Mouse (Mus musculus): Measurements from ENCODE around the gene Ano3. TPM values are rescaled to one million over a fixed set of nuclear protein-coding genes. Genes with fewer than 3 reads are reported as not detected.

The Ano3 gene
- polyA plus RNA-seq, 1 experiment, result not detected

DNA sequence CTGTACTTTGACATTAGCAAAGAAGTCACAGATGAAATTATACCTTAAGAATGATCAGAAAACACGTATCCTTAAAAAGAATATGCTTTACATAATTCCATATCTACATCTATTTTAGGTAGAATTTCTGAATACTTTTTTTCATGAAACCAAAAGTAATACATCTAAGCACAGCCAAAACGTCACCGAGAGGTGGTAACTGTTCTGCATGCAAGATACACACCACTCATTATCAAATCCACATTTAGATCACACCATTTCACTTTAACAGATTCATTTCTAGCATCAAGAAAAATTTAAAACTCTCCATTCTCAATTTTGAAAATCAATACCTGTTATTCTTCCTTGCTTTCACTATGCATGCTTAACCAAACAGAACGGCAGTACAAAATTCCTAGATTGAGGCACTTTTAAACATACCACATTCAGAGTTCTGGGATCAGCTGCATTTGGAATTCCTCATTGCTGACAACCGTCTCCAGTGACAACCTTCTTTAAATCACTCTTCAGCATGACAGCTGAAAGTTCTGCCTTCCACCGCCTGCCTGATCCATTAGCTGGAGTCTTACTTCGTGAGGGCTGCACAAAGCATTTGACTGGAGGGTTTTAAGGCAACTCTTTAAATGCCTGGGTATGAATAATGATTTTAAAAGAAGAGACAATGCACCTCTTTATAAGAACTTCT is 111.0 kb downstream of the Ano3 start:
- no peak for DNase-seq (ENCODE audit: low read depth, low spot score)
- WGBS, result 65% methylated on average over 7 of the region's 7 CpGs

DNA sequence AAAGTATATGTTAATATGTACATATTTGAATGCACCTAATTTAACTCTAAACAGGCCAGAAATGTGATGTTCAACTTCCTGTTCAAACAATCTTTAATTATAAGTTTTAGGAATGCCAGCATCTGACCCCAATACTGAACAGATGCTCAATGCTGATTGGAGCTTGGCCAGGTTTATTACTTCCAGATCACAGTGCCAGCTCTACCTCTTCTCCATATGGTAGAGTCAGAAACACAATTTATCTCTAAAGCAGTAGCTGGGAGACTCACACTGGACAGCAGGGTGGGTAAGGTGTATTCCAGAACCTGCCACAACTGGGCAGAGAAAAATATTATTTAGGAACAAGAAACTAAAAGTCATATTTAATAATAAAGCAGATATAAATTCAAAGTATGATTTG is 134.5 kb downstream of the Ano3 start:
- no peak for DNase-seq (ENCODE audit: low read depth, low spot score)

DNA sequence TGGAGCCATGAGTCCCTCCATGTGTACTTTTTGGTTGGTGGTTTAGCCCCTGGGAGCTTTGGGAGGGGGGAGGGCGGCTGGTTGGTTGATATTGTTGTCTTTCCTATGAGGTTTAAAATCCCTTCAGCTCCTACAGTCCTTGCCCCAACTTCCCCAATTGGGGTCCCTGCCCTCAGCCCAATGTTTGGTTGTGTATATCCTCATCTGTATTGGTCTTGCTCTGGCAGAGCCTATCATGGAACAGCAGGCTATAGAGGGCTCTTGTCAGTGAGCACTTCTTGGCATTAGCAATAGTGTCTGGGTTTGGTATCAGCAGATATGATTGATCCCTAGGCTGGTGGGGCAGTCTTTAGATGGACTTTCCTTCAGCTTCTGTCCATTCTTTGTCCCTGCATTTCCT is 135.8 kb downstream of the Ano3 start:
- DNase-seq (ENCODE audit: low read depth, low spot score), result no peak
- 84% methylated on average over 1 of the region's 1 CpGs for WGBS

DNA sequence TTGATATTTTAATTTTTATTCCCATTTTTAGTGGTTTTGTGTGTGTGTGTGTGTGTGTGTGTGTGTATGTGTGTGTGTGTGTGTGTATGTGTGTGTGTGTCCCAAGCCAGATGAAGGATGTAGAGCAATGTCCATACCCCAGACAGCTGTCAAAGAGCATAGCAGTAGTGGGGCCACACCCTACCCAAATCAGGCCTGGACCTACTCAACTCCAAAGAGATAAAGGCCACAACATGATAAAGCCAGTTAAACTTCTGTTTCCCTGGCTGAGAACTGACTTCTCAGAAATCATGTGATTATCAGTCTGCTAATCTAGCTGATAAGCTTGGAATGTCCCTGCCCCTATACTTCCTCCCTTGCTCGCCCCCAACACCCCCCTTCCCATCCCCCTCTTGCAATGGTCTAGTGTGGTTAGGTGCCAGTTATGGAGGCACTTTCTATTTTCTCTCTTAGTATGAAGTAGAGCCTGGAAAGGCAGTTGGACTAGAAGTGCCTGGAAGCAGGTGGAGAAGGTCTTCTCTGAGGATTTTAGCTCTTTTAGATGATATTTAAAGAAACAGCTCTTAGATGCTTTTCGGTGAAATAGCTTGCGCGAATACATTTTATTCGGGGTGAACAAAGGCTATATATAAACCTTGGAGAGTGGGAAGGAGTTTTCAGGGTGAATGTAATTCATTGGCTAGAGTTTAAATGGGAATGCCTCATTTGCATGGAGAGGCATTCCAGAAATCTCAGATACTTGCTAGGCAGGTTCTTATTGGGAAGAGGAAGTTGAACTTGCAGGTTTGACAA is 144.2 kb downstream of the Ano3 start:
- no peak for DNase-seq (ENCODE audit: low read depth, low spot score)
- WGBS, result 79% methylated on average over 5 of the region's 5 CpGs

DNA sequence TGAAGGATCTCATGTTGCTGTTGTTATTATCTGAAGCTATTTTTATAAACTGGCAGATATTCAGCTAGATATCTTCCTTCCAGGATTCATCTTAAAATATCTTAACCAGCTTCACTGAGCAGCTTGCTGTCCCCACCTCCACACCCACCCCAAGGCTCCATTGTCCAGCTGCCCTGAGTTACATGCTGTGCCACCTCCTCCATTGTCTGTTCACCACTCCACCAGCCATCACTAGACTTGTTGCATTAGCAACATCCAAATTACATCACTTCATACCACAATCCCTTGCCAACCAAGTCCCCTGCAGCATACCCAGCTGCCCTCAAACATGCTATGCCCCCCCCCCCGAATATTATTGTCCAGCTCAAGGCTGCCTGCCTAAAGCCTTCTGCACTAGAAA is 154.8 kb downstream of the Ano3 start:
- no peak for DNase-seq (ENCODE audit: low read depth, low spot score)
- 43% methylated on average over 1 of the region's 1 CpGs for WGBS

DNA sequence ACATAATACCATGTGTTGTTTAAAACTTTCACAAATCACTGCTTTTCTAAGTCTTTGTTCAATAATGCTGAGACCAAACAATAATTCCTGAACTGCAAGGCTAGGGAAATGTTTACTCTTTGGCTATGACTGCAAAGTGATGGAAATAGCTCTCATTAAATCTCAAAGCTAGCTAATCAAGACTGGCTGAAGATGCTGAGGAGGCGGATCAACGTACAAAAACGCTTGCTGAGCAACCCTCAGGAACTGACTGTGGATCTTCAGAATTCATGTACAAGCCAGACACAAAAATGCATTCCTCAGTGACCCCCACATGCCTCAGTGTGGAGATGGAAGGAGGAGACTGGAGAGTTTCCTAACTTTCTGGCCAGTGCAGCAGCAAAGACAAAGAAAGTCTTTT is 155.3 kb downstream of the Ano3 start:
- WGBS, result 71% methylated on average over 3 of the region's 3 CpGs
- no peak for DNase-seq (ENCODE audit: low read depth, low spot score)

DNA sequence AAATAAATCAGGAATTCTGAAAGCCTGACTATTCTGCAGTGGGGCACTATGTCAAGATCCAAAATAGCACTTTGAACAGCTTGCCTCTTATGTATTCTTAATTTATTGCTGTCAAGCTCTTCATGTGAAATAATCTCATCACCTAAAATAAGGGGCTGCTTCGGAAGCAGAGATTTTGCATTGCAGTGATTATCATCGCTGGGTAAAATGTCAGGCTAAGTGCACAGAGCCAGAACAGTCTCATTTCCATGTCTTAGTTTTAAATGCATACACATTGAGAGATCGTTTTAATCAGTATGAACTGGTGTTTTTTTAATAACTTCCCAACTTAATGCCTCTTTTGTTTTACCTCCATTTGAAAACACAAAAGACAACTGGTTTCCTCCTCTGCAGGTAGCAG is 163.3 kb downstream of the Ano3 start:
- WGBS, result 76% methylated on average over 3 of the region's 3 CpGs
- no peak for DNase-seq (ENCODE audit: low read depth, low spot score)

DNA sequence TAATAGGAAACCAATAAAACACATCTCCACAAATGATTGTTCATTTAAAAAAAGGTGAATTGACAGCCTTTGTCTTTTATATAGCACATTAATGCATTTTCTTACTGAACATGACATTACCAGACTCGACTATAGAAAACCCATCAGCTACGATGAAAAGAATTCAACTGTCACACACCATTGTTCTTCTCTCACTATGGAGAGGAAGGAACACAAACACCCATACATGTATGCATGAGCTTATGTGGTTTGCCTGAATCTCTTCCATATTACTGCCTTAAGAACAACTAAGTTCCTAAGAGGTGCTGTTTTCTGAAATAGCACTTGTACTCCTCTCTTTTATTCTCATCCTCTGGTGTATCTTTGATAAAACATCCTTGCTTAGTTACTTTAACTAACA is 191.3 kb downstream of the Ano3 start:
- WGBS, result 88% methylated on average over 2 of the region's 2 CpGs

DNA sequence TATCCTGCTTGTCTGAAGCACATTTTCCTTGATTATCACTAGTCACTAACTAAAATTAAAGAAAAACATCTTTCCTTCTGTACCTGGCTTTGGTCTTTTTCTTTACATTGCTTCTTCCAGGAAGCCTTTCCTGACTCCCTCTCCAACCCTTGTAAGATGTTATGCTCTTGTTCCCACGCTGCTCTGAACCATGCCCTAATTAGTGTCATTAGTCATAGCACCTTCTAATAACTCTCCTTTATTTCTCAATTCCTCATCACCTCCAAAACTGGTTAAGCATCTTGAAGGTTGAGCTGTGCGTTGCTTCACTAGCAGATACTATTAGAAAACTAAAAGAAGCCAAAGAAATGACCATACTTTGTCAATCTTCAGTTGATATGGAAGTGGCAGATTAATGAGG is 193.2 kb downstream of the Ano3 start:
- no peak for DNase-seq (ENCODE audit: low read depth, low spot score)
- WGBS, result 75% methylated on average over 2 of the region's 2 CpGs

More for the DNA sequence above, 191.3 kb downstream of the Ano3 start:
- DNase-seq (ENCODE audit: low read depth, low spot score), result no peak

DNA sequence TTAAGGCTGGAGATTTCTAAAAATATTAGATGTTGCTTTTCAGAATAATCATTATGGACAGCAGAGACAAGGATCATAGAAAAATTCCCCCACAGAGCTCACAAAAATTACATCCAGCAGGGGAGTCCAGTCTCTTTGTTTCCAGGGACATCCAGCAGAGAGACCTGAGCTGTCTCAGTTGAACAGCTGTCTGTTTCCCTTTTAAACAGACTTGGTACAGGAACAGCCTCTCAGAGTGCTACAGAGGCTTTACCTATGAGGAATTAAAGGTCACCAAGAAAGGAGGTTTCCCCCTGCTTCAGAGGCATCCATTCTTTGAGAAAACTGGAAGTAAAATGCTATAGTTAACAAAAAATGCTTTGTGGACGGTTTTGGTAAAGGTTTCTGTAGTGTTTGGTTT is 210.2 kb downstream of the Ano3 start:
- no peak for DNase-seq (ENCODE audit: low read depth, low spot score)
- 43% methylated on average over 1 of the region's 1 CpGs for WGBS

DNA sequence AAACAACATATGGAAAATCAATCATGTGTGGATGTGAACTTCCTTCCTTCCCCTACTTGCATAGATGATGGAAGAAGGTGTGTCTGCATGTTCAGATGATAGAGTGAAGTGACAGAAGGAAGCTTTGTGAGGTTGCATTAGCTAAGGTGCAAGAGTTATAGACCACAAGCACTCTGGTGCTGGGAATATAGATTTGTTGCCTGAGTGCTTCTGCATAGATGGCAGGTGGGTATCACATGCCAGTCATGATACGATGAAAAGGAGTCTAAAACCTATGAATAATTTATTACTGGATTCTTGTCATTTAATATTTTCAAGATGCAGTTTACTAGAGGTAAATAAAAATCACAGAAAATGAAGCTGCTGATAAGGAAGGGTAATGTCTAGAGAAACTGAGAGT is 210.9 kb downstream of the Ano3 start:
- no peak for DNase-seq (ENCODE audit: low read depth, low spot score)
- 82% methylated on average over 1 of the region's 1 CpGs for WGBS

DNA sequence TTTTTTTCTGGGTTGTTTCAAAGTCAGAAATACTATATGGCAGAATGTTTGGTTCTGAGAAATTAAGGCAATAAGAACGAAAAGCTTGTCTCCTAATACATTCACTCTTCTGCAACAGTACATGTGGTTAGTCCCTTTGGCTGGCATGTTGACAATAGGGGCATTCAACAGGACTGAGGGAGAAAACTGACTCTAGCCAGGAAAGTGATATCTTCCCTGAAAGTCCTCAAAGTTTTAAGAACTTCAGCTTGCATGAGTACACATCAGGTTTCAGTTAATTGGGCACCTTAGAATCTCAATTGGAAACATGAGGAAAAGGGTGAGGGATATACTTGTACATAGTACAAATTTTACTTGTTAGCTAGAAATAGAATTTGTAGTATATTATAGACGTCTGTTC is 212.7 kb downstream of the Ano3 start:
- DNase-seq (ENCODE audit: low read depth, low spot score), result no peak
- WGBS, result 68% methylated on average over 2 of the region's 2 CpGs

DNA sequence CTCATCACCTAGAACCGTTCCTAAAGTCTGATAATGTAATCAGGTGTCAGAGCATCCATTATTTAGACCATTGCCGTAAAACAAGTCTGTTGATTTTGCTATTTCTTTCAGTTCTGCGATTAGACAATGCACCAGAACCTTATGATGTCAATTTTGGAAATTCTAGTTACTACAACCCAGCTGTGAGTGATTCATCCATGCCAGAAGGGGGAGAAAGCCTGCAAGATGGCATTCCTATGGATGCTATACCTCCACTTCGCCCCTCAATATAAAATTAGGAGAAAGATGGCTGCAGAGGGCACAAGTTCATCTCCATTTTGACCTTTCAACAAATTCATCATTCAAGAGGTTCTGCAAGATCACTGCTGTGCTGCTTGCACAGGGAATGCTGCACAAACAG is 213.5 kb downstream of the Ano3 start:
- no peak for DNase-seq (ENCODE audit: low read depth, low spot score)
- WGBS, result 64% methylated on average over 4 of the region's 4 CpGs

DNA sequence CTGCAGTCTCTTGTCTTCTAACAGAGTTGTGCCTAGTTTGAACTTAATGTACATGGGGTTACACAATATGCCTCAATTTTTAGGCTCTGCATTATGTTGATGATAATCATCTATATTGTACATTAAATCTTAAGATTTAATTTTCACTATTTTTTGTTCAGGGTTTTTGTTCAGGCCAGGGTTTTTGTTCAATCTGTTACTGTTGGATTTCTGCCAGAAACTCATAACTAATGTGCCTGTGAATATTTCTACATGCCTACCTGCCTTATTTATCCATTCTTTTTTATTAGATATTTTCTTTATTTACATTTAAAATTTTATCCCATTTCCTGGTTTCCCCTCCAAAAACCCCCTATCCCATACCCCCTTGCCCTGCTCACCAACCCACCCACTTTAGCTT is 224.6 kb downstream of the Ano3 start:
- no peak for DNase-seq (ENCODE audit: low read depth, low spot score)

DNA sequence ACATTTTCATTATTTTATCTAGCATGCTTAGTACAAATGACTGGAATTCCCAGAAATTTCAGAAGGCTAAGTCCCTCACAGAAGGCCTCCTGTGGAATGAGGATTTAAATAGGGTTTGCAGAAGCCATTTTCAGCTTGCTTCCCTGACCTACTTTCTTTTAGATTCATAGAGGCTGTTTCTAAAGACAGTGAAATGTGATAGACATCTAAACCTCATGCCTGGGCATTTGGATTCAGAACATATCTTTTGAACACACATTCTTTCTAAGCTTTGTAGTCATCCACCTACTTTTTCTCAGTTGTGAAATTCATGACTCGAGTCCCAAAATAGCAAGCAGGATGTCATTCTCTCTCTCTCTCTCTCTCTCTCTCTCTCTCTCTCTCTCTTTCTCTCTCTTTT is 228.5 kb downstream of the Ano3 start:
- DNase-seq (ENCODE audit: low read depth, low spot score), result no peak
- 81% methylated on average over 1 of the region's 1 CpGs for WGBS

DNA sequence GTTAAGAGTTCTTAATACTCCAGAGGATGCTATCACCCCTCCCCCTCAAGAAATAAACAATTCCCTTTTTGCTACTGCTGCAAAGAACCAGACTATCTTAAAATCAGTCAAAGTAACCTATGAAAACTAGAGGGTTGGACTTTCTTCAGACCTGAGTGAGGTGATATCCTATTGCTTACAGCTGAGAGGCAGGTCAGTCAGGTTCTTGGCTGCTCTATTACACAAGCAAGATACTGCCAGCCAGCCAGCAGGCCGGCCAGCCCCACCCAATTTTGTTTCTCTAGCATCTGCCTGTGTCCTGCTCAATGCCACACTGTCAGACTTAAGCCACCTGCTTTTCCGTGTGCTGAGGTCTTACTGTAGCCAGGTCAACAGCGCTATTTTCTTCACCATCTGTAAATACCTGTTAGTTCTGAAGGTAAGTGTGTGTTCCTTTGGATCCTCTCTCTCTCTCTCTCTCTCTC is 229.4 kb downstream of the Ano3 start, which contains the start of gene Muc15:
Gene Muc15, plus strand, starts transcription at position 51 of the 464 bp plus-strand sequence.
- WGBS, result 24% methylated on average over 3 of the region's 3 CpGs
- DNase-seq (ENCODE audit: low read depth, low spot score), result no peak

DNA sequence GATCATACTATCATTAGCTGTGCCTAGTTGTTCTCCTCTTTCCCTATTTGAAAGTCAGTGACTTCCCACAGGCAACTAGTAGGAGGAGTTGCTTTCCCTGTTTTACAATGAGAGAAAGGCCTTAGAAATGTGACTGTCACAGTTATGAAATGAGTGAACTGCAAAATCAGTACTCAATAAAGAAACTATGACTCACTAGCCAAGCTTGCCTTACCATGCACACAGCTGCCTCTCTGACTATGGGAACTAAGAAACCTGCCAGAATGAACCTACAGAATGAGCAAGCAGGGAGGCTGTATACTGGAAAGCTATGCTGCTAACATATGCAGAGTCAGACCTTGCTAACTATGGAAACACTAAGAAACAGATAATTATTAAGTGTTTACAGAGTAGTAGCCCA is 231.7 kb downstream of the Ano3 start:
- DNase-seq (ENCODE audit: low read depth, low spot score), result no peak

DNA sequence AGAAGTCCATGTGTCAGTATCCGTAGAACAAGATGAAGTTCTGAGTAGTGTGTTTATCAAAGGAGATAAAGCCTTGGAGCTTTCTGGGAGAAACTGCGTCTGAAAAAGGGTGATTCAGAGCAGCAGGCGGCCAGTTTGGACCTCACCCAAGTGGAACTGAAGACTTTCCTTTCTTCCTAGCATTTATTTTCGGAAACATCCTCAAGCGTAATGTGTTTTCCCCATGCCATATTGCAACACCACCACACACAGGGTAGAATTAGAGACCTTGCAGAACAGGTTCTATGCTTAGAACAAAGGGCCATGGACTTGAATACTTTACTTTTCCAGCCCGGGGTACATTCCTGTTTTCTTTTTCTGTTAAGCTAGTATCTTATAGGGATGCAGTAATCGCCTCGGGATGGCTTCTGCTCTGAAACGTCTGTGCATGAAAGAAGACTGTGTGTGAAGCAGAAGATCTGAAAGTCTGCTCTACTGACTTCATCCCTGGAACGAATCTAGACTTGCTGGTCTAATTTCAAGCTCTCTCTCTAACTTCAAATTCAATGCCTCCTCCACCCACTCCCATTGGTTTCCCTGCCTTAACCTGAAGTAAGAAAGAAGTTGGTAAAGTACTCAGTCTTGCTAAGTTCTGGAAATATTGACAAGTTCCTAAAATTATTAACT is 240.5 kb downstream of the Ano3 start:
- DNase-seq (ENCODE audit: low read depth, low spot score), result no peak
- 48% methylated on average over 10 of the region's 10 CpGs for WGBS

DNA sequence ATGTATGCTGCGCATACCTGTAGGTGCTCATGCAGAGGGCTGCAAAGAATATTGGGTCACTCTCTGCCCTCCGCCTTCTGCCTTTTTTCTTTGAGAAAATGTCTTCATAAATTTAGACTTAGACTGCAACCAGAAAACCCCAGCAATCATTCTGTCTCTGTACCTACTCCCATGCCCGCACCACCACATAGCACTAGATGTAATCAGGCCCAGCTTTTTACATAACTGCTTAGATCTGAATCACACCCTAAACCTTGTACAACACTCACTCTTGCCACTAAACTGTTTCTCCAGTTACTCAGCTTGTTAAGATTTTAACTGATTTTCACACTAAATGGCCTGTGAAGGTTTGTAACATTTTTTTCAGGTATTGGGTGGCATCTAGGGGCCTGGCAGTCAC is 241.3 kb downstream of the Ano3 start:
- WGBS, result 100% methylated on average over 3 of the region's 3 CpGs
- no peak for DNase-seq (ENCODE audit: low read depth, low spot score)

DNA sequence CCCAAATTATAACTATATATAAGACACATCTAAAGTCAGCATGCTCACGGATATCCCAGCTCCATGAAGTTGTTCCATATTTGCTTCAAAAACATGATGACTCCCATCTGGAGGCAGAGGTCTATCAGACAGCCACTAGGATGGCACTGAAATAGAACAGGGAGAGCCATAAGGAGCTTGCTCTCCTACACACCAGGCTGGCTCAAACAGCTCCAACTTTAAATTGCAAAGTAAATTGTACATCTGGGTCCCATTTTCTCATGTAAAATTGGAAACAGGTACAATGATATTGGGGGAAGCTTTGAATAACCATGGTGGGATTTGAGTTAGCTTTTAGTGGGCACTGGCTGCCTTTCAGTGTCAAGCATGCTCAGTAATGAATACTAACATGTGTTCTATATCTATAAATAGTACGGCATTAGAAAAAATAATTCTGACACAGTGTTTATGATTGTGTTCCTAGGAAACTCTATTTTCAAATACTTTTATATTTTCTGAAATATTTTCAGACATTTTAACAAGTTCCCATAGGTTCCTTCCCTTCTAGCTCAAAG is 279.6 kb downstream of the Ano3 start:
- WGBS, result 78% methylated on average over 2 of the region's 2 CpGs
- no peak for DNase-seq (ENCODE audit: low read depth, low spot score)

DNA sequence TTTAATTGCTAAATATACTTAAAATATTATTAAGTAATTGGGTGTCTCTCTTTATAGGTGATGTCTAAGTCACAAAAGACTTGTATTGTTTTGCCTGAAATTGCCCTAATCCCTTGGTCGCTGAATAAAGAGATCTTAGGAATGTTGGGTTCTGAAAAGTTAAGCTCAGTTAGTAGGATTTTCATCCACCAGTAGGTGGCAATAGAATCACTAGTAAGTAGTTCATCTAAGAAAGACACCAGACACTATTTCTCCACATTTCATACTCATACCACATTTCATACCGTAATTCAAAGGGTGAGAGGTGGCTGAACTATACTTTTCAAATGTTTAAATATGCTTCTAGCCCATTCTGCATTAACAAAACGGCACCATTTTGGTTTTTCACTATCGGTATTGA is 287.4 kb downstream of the Ano3 start:
- WGBS, result 42% methylated on average over 4 of the region's 4 CpGs
- no peak for DNase-seq (ENCODE audit: low read depth, low spot score)
